Mouse (Mus musculus) 416B (cell line): Measurements from ENCODE around the gene Mesp2.
A peak's percentile ranks its signal among the peaks of the same experiment; 100 is the strongest.

Experiments
- DNase-seq: peaks from one replicate; pipeline ENCODE4 v3.0.0; 2011; ENCODE audit warnings: low read depth

Mesp2 gene

GRCm38 (mm10) chr7:79803887-79804286, 6.6 kb upstream of the Mesp2 start:
- no peak for DNase-seq

GRCm38 (mm10) chr7:79808561-79808960, 2.0 kb upstream of the Mesp2 start:
- no peak for DNase-seq

DNA sequence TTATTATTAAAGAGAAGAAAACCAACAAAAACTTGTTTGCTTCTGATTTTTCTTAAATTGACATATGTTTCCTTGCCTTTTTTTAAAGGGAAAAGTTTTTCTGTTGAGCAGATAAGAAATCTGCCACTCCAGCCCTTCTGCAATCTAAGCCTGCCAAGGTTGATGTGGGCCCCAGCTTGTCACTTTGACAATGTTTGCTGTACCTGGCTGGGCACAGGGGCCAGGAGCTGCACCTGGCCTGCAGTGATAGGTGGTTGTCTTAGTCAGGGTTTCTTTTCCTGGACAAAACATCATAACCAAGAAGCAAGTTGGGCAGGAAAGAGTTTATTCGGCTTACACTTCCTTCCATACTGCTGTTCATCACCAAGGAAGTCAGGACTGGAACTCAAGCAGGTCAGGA, 2.9 kb downstream of the Mesp2 start:
- DNase-seq = no peak

- DNase-seq = no peak
These were observed 7.8 kb downstream of the Mesp2 start for GRCm38 (mm10) chr7:79818321-79818720.

DNA sequence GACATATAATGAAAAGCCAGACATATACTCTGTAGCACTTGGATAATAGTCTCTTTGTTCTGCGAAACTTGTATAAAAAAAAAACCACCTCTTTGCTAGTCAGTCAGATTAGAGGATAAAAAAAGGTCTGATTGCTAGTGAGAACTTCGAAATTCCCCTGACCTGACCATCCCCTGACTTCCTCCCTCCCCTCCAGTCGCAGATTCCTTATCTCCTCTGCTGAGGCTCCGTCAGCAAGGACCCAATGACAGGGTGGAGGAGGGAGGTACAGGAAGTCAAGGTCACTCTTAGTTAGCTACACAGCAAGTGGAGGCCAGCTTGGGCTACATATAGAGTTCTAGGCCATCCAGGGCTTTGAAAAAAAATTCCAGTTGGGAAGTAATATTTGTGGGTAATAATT, 9.0 kb downstream of the Mesp2 start:
- peak; percentile 10 for DNase-seq

- DNase-seq = no peak
These were observed 9.5 kb downstream of the Mesp2 start for GRCm38 (mm10) chr7:79819996-79820395.

DNA sequence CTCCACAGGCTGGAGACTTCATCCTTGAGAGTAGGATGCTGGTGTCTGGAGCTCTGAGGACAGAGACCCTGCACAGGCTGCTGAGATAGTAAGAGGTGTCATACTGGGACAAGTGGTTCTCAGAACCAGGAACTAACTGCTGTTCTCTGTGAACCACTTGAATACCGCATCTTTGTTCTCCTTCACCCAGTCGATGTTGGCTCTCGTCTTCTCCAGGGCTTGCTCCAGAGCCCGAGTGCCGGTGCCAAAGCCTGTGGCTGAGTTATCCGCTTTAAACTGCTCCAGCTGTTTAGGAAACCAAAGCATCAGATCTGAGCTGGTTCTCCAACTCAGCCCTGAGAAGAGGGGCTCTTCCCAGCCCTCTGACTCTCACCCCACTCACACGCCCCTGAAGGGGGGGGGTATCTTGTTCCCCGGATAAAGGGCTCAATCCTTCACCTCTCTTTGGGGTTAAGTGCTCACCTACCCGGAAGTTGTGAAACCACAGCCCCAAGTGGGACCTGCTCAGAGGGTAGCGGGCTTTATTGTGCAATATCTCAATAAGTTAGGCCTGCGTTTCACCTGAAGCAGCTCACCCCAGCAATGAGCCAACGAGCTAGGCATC, 11.7 kb downstream of the Mesp2 start:
- DNase-seq = no peak

DNA sequence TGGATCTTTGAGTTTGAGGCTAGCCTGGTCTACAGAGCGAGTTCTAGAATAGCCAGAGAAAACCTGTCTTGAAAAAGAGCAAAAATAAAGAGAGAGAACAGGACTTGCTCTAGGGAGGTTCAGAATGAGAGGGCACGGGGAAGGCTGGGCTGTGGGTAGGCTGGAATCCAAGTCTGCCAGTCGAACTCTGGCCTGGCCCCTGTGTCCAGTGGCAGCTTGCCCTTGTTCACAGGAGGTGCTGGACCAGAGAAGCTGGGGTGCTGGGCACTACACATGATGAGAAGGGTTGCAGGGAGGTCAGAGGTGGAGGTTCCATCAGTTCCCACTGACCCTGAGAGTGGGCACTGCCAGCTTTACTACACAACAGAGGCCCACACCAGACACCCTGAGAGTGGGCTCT, 17.8 kb downstream of the Mesp2 start:
- no peak for DNase-seq

- DNase-seq = no peak
These were observed 20.6 kb downstream of the Mesp2 start for GRCm38 (mm10) chr7:79831145-79831544.

- DNase-seq = peak; percentile 5
These were observed 21.1 kb downstream of the Mesp2 start for GRCm38 (mm10) chr7:79831585-79831984.

- no peak for DNase-seq
These were observed 22.5 kb downstream of the Mesp2 start for GRCm38 (mm10) chr7:79832980-79833379.

DNA sequence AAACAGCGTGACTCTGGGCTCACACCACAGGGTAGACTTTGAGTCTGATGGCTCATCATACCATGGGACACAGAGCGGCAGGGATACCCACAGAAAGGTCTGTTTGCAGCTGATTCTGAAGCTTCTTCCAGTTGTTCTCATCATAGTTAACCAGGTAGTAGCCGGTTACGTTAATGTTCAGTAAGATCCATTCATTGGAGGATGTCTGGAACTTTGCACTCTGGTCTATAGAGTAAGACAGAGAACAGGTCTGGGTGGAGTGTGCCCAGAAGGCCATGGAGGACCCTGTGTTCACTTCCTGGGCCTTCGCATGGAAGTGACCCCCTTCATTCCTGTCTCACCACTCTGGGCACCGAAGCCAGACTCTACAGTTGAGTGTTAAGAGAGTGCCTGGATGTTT, 24.7 kb downstream of the Mesp2 start:
- no peak for DNase-seq

- no peak for DNase-seq
These were observed 26.7 kb downstream of the Mesp2 start for GRCm38 (mm10) chr7:79837247-79837646.

DNA sequence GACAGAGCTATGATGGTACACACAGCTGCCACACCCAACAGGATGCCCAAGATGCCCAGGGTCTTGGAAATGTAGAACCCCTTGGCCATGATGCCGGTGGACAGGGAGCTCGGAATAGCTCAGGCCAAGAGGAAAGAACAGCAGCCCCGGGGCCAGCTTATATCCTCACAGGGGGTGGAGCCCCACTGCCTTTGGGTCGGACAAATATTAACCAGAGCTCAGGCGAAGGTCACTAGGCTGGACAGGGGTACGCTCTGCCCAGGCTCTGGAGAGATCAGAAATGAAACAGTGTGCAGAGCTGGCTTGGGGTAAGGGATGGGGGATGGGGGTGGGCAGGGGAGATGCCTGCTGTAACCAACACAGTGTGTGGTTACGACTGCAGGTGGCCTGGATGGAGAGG, 31.6 kb downstream of the Mesp2 start:
- no peak for DNase-seq

DNA sequence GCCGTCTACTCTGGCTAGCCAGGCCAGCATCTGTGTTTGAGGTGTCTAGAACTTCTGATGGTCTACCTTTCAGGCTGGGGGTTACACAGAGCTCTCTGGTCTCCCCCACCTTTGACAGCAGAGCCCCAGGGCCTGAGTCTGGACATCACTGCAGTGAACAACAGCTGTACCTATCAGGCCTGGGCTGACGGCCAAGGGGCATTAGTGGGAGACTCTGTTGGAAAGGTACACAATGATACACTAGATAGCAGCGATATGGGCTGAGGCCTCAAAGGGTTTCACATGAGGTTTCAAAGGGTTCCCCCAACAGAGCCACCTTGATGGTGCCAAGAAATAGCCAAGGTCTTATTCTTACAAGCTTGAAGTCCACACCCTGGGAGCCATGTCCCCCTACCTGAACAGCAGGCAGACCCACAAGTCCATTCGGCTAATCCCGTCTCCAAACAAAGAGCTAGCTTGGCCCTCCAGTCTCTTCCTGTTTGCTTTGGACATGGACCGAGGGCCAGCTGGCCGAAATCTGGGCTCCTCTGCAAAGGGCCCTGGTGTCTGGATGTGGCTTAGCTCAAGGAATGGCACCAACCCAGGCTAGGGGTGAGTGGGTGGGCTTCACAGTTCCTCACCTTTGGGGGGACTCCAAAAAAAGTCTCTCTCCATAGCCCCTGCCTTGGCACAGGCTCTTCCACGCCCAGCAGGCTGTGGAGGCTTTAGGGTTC, 33.7 kb downstream of the Mesp2 start:
- DNase-seq = no peak

DNA sequence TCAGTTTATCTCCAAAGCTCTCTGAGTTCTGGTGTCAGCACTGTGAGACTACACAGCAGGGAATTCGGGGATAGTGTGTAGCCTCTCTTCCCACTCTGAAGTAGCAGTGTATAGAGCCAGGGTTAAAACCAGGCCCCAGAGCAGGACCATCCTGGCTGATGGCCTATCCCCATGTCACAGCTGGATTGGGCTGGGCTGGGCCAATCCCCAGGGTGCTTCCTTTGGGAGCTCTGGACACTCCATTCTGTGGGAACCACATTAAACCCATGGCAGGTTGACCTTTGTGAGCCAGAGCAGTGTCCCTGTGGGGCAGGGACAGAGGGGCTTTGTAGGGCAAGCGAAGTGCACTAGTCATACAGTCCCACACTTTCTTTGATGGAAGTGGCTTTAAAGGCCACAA, 35.8 kb downstream of the Mesp2 start:
- DNase-seq = no peak

DNA sequence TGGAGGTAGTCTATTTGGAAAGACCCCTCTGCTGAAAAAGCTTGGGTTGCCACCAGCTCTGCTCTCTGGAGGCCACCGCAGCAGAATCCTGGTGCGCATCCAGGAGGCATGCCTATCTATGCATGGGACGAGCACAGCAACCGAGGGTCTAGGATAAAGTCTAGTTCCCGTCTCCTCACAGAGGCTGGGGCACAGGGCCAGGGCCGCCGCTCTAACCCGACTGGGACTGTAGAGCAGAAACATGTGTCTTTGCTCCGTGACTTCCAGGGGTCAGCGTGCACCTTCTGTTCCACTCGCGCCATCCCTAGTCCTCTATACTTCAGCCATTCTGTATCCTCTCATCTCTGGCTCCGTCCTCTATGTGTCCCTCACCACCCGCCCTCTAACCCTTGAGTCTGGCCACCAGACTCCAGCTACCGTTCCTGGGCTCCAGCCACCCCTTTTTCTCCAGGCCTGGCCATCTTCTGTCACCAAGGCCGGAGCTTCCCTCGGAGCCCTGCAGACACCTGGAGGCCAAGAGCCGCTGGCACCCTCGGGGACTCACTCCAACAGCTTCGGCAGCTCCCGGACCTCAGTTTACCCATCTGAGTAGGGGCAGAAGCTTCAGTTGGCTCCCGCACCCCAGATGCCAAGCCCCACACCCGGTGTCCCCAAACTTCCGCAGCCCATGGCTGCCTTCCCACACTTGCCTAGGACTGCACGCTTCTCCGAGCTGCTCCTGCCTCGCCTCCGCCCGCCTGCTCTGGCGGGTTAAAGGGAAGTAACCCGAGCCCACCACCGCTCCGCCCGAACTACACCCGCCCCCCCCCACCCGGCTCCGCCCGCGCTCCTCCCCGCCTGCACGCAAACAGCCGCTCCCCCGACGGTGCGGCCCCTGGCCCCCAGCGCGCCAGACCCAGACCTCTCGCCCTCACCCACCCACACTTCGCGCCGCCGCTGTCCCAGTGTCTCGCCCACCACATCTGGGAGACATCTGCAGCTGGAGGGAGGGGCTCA, 37.2 kb downstream of the Mesp2 start:
- DNase-seq = no peak

GRCm38 (mm10) chr7:79856305-79856704, 45.8 kb downstream of the Mesp2 start:
- DNase-seq = no peak

DNA sequence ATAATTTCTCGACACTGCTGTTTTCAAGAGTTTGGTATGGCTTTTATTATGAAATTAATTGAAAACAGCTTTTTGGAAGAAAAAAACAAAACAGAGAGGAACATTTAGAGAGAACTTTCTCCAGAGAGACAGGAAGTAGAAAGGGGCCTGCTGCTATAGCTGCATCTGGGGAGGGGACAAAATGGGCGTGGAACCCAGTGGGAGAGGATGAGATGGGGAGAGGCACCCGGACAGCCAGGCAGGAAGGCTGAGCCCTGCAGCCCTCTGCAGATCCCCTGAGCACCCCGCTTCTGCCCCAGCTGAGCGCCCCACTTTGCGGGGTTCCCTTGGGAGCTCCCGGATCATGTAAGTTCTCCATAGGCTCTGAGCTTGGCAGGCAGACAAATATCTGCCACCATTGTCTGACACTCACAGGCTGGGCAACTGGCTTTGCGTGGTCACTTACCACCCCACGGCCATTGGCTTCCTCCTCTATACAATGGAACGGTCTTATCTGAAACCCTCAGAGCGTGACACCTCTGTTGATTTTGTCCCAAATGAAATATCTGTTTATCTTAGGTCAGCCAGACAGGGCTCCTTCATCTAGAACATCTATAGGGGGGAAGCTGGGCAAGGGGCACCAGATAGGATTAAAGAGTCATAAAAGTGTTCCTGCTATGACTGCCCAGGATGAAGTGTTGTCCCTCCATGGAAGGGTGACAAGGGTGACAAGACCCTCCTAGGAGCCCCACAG, 47.8 kb downstream of the Mesp2 start:
- peak; percentile 19 for DNase-seq

- peak; percentile 80 for DNase-seq
These were observed 48.6 kb downstream of the Mesp2 start for GRCm38 (mm10) chr7:79858956-79859630.

DNA sequence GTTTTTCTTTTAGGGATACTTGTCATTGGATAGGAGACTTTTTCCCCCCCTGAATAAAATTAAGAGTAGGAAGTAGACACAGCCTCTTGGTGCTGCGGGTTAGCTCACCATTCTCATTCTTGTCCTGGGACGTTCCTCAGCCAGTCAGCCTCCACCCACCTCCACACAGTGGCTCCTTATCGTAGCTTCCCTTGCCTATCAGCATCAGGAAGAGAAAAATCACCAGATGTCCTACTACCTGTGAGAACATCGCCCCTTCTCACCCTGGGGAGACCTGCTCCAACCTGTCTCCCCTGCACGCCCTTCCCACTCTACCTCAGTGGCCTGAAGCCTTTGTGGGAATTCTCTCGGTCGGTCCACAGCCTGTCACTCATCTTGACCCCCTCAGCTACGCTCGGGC, 50.3 kb downstream of the Mesp2 start, which contains the start of gene Anpep:
Gene Anpep, minus strand, starts transcription at position 249 of the 400 bp plus-strand sequence.
- DNase-seq = no peak
